Mouse (Mus musculus) activated CD4-positive, CD25-positive, alpha-beta regulatory T cell, adult 4 months (primary cell): Measurements from ENCODE around the gene Adora3. TPM values are rescaled to one million over a fixed set of nuclear protein-coding genes. Genes with fewer than 3 reads are reported as not detected.

Source experiments
- ATAC-seq: one replicate; pipeline ENCODE4 v1.8.0; 2017
- polyA plus RNA-seq, 2 experiments: library from polyadenylated mRNA; unstranded; fragments of 100-300 nt; shearing (Covaris generic); gene quantifications; one replicate each; pipeline ENCODE4 v1.2.1; 2017

The Adora3 gene
- under 1 TPM in 1 of 2 experiments, not detected in 1; 0.71 TPM for polyA plus RNA-seq

GRCm38 (mm10) chr3:105870558-105870957 lies at the start of gene Adora3, which contains the start of gene Tmigd3:
Gene Adora3 (plus strand): TSS chr3:105870858.
Gene Tmigd3 (plus strand): TSS chr3:105870903.
- no peak for ATAC-seq

- no peak for ATAC-seq
These were observed 49.2 kb upstream of the Adora3 start for GRCm38 (mm10) chr3:105821504-105821903.

GRCm38 (mm10) chr3:105823609-105824008 lies 47.0 kb upstream of the Adora3 start:
- no peak for ATAC-seq

- ATAC-seq, result no peak
These were observed 46.6 kb upstream of the Adora3 start for GRCm38 (mm10) chr3:105824103-105824502.

GRCm38 (mm10) chr3:105824704-105825103 lies 46.0 kb upstream of the Adora3 start:
- ATAC-seq, result no peak

GRCm38 (mm10) chr3:105825501-105826161 lies 45.0 kb upstream of the Adora3 start:
- peak; percentile 83 for ATAC-seq

- no peak for ATAC-seq
These were observed 39.1 kb upstream of the Adora3 start for GRCm38 (mm10) chr3:105831584-105831983.

- no peak for ATAC-seq
These were observed 34.8 kb upstream of the Adora3 start for GRCm38 (mm10) chr3:105835875-105836274.

- no peak for ATAC-seq
These were observed 33.8 kb upstream of the Adora3 start for GRCm38 (mm10) chr3:105836883-105837282.

GRCm38 (mm10) chr3:105838655-105839054 lies 32.0 kb upstream of the Adora3 start:
- ATAC-seq, result no peak

GRCm38 (mm10) chr3:105839836-105840235 lies 30.8 kb upstream of the Adora3 start:
- ATAC-seq, result no peak

- ATAC-seq, result no peak
These were observed 24.2 kb upstream of the Adora3 start for GRCm38 (mm10) chr3:105846294-105847069.

GRCm38 (mm10) chr3:105853781-105854180 lies 16.9 kb upstream of the Adora3 start:
- no peak for ATAC-seq

GRCm38 (mm10) chr3:105854786-105855185 lies 15.9 kb upstream of the Adora3 start:
- no peak for ATAC-seq

GRCm38 (mm10) chr3:105857513-105857912 lies 13.1 kb upstream of the Adora3 start:
- no peak for ATAC-seq

- ATAC-seq, result no peak
These were observed 8.8 kb upstream of the Adora3 start for GRCm38 (mm10) chr3:105861747-105862366.

GRCm38 (mm10) chr3:105864123-105864522 lies 6.5 kb upstream of the Adora3 start:
- no peak for ATAC-seq

GRCm38 (mm10) chr3:105865122-105865521 lies 5.5 kb upstream of the Adora3 start:
- no peak for ATAC-seq

- ATAC-seq, result no peak
These were observed 2.5 kb upstream of the Adora3 start for GRCm38 (mm10) chr3:105868135-105868534.

GRCm38 (mm10) chr3:105872034-105872433 lies 1.4 kb downstream of the Adora3 start:
- no peak for ATAC-seq

GRCm38 (mm10) chr3:105872579-105872978 lies 1.9 kb downstream of the Adora3 start:
- no peak for ATAC-seq

GRCm38 (mm10) chr3:105873451-105874445 lies 3.1 kb downstream of the Adora3 start:
- no peak for ATAC-seq
